In genomic region chr2:112284363-112285030, GRCm38 (mm10) we compare ENCODE assay signal across 8 mouse cellular contexts. TPM values are rescaled to one million over a fixed set of nuclear protein-coding genes. Genes with fewer than 3 reads are reported as not detected.
DNase-seq lines count a peak whose midpoint lies in the region; ATAC-seq and TF ChIP-seq lines count a peak whose summit lies in the region.

No protein-coding gene starts in this region.

- peak overlapping the region; percentile 61 for H3K9ac ChIP-seq in lung, embryonic 14.5 days

- 1% methylated on average over 21 of the region's 21 CpGs for WGBS in lung, embryonic 14.5 days

- peak overlapping the region; percentile 50 for H3K4me3 ChIP-seq in lung, embryonic 14.5 days (ENCODE audit: low read depth, low read length)

- H3K4me1 ChIP-seq in lung, embryonic 14.5 days (ENCODE audit: insufficient read depth) = peaks cover 2% of the 10 kb centered on the region; the same call in 1 of the 2 replicates

- H3K27ac ChIP-seq in lung, embryonic 14.5 days (ENCODE audit: low read depth) = no peak overlapping the region

- no peaks in the 10 kb centered on the region for H3K27me3 ChIP-seq in lung, embryonic 14.5 days (ENCODE audit: insufficient read depth, low read length)

- DNase-seq in frontal cortex, adult 2 months (ENCODE audit: extremely low spot score in 1 of 2, low spot score in 1 of 2) = no peak
- peak; percentile 88 for DNase-seq in embryo, embryonic 10 days (ENCODE audit: low spot score)
- DNase-seq in heart, adult 18-20 months = peak; percentile 82 to 86
- peak; percentile 83 for DNase-seq in kidney, adult 11 months
- DNase-seq in lung, embryonic 14.5 days = peak; percentile 82
- DNase-seq in spleen, postnatal 14 days (ENCODE audit: low spot score in 2 of 2) = no peak

- peak; percentile 89 for ATAC-seq in frontal cortex, adult (ENCODE audit: low TSS enrichment)
- peak; percentile 97 for ATAC-seq in lung, embryonic 14.5 days (ENCODE audit: insufficient read depth)
- ATAC-seq in neutrophil, adult 5-6 weeks (ENCODE audit: extremely low read depth, insufficient number of reproducible peaks, low FRiP score, poor library complexity, severe bottlenecking) = peak; percentile 30; the same call in 1 of the 2 replicates

- TF ChIP-seq CTCF in lung, embryonic 14.5 days (IDR thresholded peaks at IDR 0.05; ENCODE audit: low read depth) = no peak

- no peaks in the 10 kb centered on the region for H3K36me3 ChIP-seq in lung, embryonic 14.5 days (ENCODE audit: insufficient read depth)

- no peaks in the 10 kb centered on the region for H3K9me3 ChIP-seq in lung, embryonic 14.5 days (ENCODE audit: low read depth, low read length)

- H3K4me2 ChIP-seq in lung, embryonic 14.5 days = peak overlapping the region; percentile 79

RNA-seq across cellular contexts. Expression of gene Gm21985, which starts 18.4 kb away (rescaled TPM):
- polyA plus RNA-seq in frontal cortex, adult 2 months (2012; rRNA removed) = 0.18 TPM in 1 of 2 replicates, not detected in the other
- 1 to 10 TPM; 1.1 to 1.4 TPM for total RNA-seq in heart, adult 18-20 months (2021)
- polyA plus RNA-seq in lung, embryonic 14.5 days (2014; fragmentation: Nextera tagmentation; extraction: Ambion mirVana) = not detected in 2 replicates
- 2.0 TPM in 1 of 2 replicates, not detected in the other for total RNA-seq in neutrophil, adult 5-6 weeks (2017)

RNA-seq across cellular contexts. Expression of gene Slc12a6, which starts 18.9 kb away (rescaled TPM):
- 106 and 115 TPM in 2 replicates for polyA plus RNA-seq in frontal cortex, adult 2 months (2012; rRNA removed)
- total RNA-seq in heart, adult 18-20 months (2021) = 10 to 100 TPM; 26.5 to 31.5 TPM
- polyA plus RNA-seq in lung, embryonic 14.5 days (2014; fragmentation: Nextera tagmentation; extraction: Ambion mirVana) = 11.6 and 11.9 TPM in 2 replicates
- total RNA-seq in neutrophil, adult 5-6 weeks (2017) = 376 and 406 TPM in 2 replicates

RNA-seq across cellular contexts. Expression of gene Nop10, which starts 22.8 kb away (rescaled TPM):
- polyA plus RNA-seq in frontal cortex, adult 2 months (2012; rRNA removed) = 79.1 and 85.5 TPM in 2 replicates
- 10 to 100 TPM; 50.8 to 66.0 TPM for total RNA-seq in heart, adult 18-20 months (2021)
- 187 and 196 TPM in 2 replicates for polyA plus RNA-seq in lung, embryonic 14.5 days (2014; fragmentation: Nextera tagmentation; extraction: Ambion mirVana)
- total RNA-seq in neutrophil, adult 5-6 weeks (2017) = 34.6 and 45.7 TPM in 2 replicates

RNA-seq across cellular contexts. Expression of gene Nutm1, which starts 25.4 kb away (rescaled TPM):
- 0.06 TPM in 1 of 2 replicates, not detected in the other for polyA plus RNA-seq in frontal cortex, adult 2 months (2012; rRNA removed)
- total RNA-seq in heart, adult 18-20 months (2021) = not detected
- 0.11 TPM in 2 replicates for polyA plus RNA-seq in lung, embryonic 14.5 days (2014; fragmentation: Nextera tagmentation; extraction: Ambion mirVana)
- total RNA-seq in neutrophil, adult 5-6 weeks (2017) = not detected in 2 replicates

RNA-seq across cellular contexts. Expression of gene Lpcat4, which starts 45.2 kb away (rescaled TPM):
- 245 and 291 TPM in 2 replicates for polyA plus RNA-seq in frontal cortex, adult 2 months (2012; rRNA removed)
- 1 to 10 TPM; 2.0 to 3.0 TPM for total RNA-seq in heart, adult 18-20 months (2021)
- 19.3 TPM in 2 replicates for polyA plus RNA-seq in lung, embryonic 14.5 days (2014; fragmentation: Nextera tagmentation; extraction: Ambion mirVana)
- 12.5 and 19.2 TPM in 2 replicates for total RNA-seq in neutrophil, adult 5-6 weeks (2017)

Comparison
In these comparisons a context has a peak if more than half of its experiments do, and no peak if none do; other contexts are left out.
1. ATAC-seq: peak in every context shown above with its lines; median percentile 97 in lung, embryonic 14.5 days; 89 in frontal cortex, adult; 30 in neutrophil, adult 5-6 weeks.
2. DNase-seq: peak in embryo, embryonic 10 days (single experiment), heart, adult 18-20 months (2 of 2), kidney, adult 11 months (single experiment) and lung, embryonic 14.5 days (single experiment); none in frontal cortex, adult 2 months (0 of 2) and spleen, postnatal 14 days (0 of 2).
3. RNA of gene Slc12a6, which starts 18.9 kb away (total RNA-seq): 376 to 406 TPM in neutrophil, adult 5-6 weeks; 26.5 to 31.5 TPM in heart, adult 18-20 months; every median in the first group is over 10 times any median in the second.